Mouse (Mus musculus) liver, adult 2 months (tissue): ENCODE data around the gene Rnf126.

ENCODE experiments used
- CTCF ChIP-seq: fragments of 200-500 bp; IDR thresholded peaks from 2 replicates; pipeline ENCODE4 v1.5.1; 2011; ENCODE audit warnings: low read depth, low read length, control low read depth
- POLR2A ChIP-seq: fragments of 200-500 bp; IDR thresholded peaks from 2 replicates; pipeline ENCODE4 v1.6.1; 2011; ENCODE audit warnings: low read length, control low read depth; ENCODE audit not compliant: insufficient read depth; ENCODE audit errors: extremely low read depth

- no peak for TF ChIP-seq CTCF
- TF ChIP-seq POLR2A, result no peak
Measured at GRCm38 (mm10) chr10:79713163-79713562, 53.6 kb downstream of the Rnf126 start.
